Mouse (Mus musculus) embryonic facial prominence, embryonic 11.5 days (tissue): ENCODE data around the gene Ube2r2. TPM values are rescaled to one million over a fixed set of nuclear protein-coding genes. Genes with fewer than 3 reads are reported as not detected.

ENCODE experiments used
- ATAC-seq: fragments of 200-750 bp; cut with Nextera tagmentation; replicated peaks from 2 replicates; pipeline ENCODE4 v1.8.0; 2017; ENCODE audit warnings: low read depth; ENCODE audit not compliant: insufficient number of reproducible peaks, low FRiP score, low TSS enrichment
- DNase-seq: peaks from one replicate; pipeline ENCODE4 v3.0.0-alpha.2; 2015; ENCODE audit warnings: low spot score
- H3K27ac ChIP-seq: fragments of 300-500 bp; sonication (generic); replicated peaks from 2 replicates; pipeline ENCODE4 v1.5.1; 2014; ENCODE audit warnings: mild to moderate bottlenecking, low read depth, low read length, control low read depth
- H3K27me3 ChIP-seq: fragments of 300-500 bp; sonication (generic); 2 replicates; pipeline ENCODE4 v1.6.1; 2014; ENCODE audit warnings: mild to moderate bottlenecking, low read length, moderate library complexity, mixed read lengths; ENCODE audit not compliant: control insufficient read depth, insufficient read depth
- H3K36me3 ChIP-seq: fragments of 300-500 bp; sonication (generic); replicated peaks from 2 replicates; pipeline ENCODE4 v1.6.1; 2014; ENCODE audit warnings: low read depth, mild to moderate bottlenecking, low read length, moderate library complexity, mixed read lengths; ENCODE audit not compliant: control insufficient read depth, insufficient read depth
- H3K4me1 ChIP-seq: fragments of 300-500 bp; sonication (generic); 2 replicates; pipeline ENCODE4 v1.6.1; 2014; ENCODE audit warnings: low read length, mixed read lengths; ENCODE audit not compliant: control insufficient read depth, insufficient read depth
- H3K4me2 ChIP-seq: fragments of 300-500 bp; sonication (generic); 2 replicates; pipeline ENCODE4 v1.6.1; 2014; ENCODE audit warnings: low read depth, mild to moderate bottlenecking, control low read depth, low read length, moderate library complexity
- H3K4me3 ChIP-seq: fragments of 300-500 bp; sonication (generic); 2 replicates; pipeline ENCODE4 v1.5.1; 2014; ENCODE audit warnings: low read depth, low read length, control low read depth
- H3K9ac ChIP-seq: fragments of 300-500 bp; sonication (generic); replicated peaks from 2 replicates; pipeline ENCODE4 v1.6.1; 2014; ENCODE audit warnings: mild to moderate bottlenecking, control low read depth, low read length
- H3K9me3 ChIP-seq: fragments of 300-500 bp; sonication (generic); replicated peaks from 2 replicates; pipeline ENCODE4 v1.6.1; 2016; ENCODE audit warnings: mild to moderate bottlenecking, low read length, inconsistent platforms, mixed read lengths; ENCODE audit not compliant: control insufficient read depth
- WGBS: fragments of 180-500 bp; shearing (Covaris S2); extraction: QIAGEN DNeasy Blood & Tissue Kit; methylation state at CpG from one replicate; pipeline ENCODE4 v1.1.7; 2014; 5-methylcytosine and 5-hydroxymethylcytosine counted together
- polyA plus RNA-seq: library from polyadenylated mRNA; unstranded; fragments of >200 nt; fragmentation: Nextera tagmentation; extraction: Ambion mirVana; gene quantifications from 2 replicates; pipeline ENCODE4 v1.2.1, GENCODE M21; 2014

Ube2r2 gene
- polyA plus RNA-seq, 1 experiment from 2014 or later: 110 TPM

DNA sequence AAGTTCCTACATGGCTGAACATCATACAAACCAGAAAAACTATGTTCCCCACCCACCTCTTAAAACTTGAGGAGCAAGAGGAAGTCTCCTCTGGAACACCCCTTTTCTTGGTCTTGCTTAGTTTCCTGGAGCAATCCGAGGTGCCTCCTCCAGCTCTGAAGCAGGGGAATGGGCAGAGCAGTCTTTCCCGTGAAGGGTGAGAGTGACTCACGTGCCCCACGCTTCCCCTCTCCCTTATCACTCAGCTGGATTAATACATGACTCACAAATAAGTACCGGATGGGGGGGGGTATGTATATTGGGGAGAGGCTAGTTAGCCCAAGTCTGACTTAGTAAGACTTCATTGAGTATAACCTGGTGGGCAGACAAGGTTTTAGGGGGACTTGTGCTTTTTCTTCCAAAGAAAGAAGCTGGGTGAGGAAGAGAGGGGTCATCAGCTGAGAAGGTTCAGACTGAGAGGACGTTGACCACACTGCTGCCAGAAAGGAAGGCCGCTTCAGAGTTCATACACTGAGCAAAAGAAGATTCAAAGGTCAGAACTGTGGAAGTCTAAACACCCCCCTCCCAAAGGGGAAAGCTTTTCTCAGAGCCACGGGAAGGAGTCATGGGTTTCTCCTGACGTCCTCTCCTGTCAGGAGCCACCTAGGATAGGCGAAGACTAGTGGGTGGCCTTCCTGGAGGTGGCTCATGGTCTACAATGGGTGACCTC is 26.7 kb upstream of the Ube2r2 start:
- H3K36me3 ChIP-seq: no peaks in the 10 kb centered on the region
- H3K27me3 ChIP-seq: no peaks in the 10 kb centered on the region
- H3K4me1 ChIP-seq: no peaks in the 10 kb centered on the region
- no peak overlapping the region for H3K27ac ChIP-seq
- H3K9me3 ChIP-seq: no peaks in the 10 kb centered on the region
- H3K4me3 ChIP-seq: no peak overlapping the region
- DNase-seq (no peak), ATAC-seq (no peak)
- no peak overlapping the region for H3K9ac ChIP-seq
- H3K4me2 ChIP-seq: no peak overlapping the region
- 81% methylated on average over 10 of the region's 10 CpGs for WGBS

DNA sequence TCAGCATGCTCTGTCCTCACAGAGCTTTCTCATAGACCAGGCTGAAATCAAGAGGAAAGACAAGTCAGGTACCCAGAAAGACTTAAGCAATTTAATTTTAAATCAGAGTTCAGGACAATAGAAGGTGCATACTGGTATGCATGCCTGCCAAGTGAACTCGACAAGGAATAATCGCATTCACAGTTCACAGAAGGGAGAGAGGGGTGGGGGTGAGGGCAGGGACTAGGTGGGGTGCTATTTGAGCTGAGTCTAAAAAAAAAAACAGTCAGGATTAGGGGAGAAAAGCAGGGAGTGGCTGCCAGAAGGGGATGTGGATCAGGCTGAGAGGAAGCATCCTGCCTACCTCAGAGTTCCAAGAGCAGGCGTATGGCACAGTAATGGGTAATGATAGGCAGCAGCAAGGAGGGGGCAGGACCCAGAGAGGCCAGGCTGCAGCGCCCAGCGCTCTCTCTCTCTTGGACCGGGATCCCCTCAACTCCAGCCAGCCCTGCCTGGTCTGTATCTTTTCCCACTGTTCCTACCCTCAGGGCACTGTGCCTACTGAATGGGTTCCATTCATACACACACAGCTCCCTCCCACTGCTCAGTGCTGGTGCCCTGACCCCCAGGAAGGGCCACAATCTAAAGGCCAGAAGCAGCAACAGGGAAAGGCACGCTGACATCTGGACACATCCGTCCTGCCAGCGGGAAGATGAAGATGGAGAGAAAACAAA is 21.0 kb upstream of the Ube2r2 start:
- ATAC-seq (no peak), DNase-seq (no peak)
- H3K36me3 ChIP-seq: peaks cover 5% of the 10 kb centered on the region
- no peaks in the 10 kb centered on the region for H3K27me3 ChIP-seq
- 43% methylated on average over 9 of the region's 9 CpGs for WGBS
- H3K4me2 ChIP-seq: no peak overlapping the region
- H3K4me3 ChIP-seq: no peak overlapping the region
- H3K27ac ChIP-seq: no peak overlapping the region
- no peak overlapping the region for H3K9ac ChIP-seq
- H3K4me1 ChIP-seq: no peaks in the 10 kb centered on the region
- H3K9me3 ChIP-seq: no peaks in the 10 kb centered on the region

DNA sequence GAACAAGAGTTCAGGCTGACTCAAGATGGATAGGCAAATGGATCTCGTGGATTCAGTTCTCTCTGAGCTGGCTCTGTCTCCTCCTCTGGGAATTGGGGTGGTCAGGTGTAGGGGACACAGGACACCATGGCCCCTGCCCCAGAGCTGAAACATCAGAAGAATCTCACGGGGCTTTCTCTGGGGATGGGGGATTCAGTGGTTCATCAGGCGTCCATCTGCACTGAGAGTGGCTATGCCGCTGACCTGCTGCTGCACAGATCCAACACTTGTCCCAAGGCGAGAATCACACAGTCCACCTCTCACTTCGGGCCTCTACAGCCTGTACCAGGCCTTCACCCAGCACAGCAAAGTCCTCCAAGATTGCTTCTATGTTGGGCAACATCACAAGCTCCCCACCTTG is 20.5 kb upstream of the Ube2r2 start:
- H3K9me3 ChIP-seq: no peaks in the 10 kb centered on the region
- no peaks in the 10 kb centered on the region for H3K27me3 ChIP-seq
- WGBS: 48% methylated on average over 6 of the region's 6 CpGs
- H3K9ac ChIP-seq: no peak overlapping the region
- DNase-seq: no peak
- no peak for ATAC-seq
- peaks cover 8% of the 10 kb centered on the region for H3K36me3 ChIP-seq
- no peaks in the 10 kb centered on the region for H3K4me1 ChIP-seq
- no peak overlapping the region for H3K4me3 ChIP-seq
- H3K4me2 ChIP-seq: no peak overlapping the region
- H3K27ac ChIP-seq: no peak overlapping the region

DNA sequence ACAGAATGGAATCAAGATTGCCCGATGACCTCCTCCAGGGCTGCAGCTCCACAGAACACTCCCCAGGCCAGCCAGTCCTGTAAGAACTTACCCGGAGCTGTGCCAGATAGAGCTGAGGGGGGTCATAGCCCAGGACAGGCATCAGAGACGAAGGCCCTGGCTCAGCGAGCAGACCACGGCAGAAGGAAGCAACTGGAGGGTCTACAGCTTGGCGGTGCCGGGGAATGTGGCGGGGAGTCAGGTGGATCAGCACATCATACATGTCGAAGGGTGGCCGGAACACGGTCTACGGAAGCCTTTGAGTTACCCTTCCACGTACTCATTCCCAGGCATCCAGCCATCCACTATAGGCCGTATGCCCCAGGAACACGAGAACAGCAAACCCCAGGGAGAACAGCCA is 19.8 kb upstream of the Ube2r2 start:
- no peaks in the 10 kb centered on the region for H3K4me1 ChIP-seq
- H3K27me3 ChIP-seq: no peaks in the 10 kb centered on the region
- 94% methylated on average over 15 of the region's 15 CpGs for WGBS
- H3K27ac ChIP-seq: no peak overlapping the region
- no peak overlapping the region for H3K4me3 ChIP-seq
- no peak overlapping the region for H3K4me2 ChIP-seq
- H3K9ac ChIP-seq: no peak overlapping the region
- ATAC-seq (no peak), DNase-seq (no peak)
- peaks cover 8% of the 10 kb centered on the region for H3K36me3 ChIP-seq
- no peaks in the 10 kb centered on the region for H3K9me3 ChIP-seq

DNA sequence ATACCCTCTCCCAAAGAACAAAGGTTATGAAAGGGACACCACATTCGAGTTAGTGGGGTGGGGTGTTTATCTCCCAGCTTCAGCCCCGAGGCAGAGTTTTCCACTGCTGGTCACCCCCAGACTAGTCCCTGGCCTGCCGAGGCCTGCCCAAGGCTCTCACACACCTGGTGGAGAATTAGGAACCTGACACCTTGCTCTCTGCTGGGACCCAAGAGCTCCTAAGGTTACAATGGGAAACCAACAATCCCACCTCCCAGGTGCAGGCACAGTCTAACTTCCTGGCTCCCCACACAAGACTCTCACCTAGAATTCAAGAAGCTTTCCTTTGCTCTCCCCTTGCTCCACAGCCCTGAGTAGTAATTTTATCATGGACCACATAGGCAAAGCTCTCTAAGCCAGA is 18.7 kb upstream of the Ube2r2 start:
- no peak overlapping the region for H3K4me3 ChIP-seq
- H3K27me3 ChIP-seq: no peaks in the 10 kb centered on the region
- H3K27ac ChIP-seq: no peak overlapping the region
- peaks cover 8% of the 10 kb centered on the region for H3K36me3 ChIP-seq
- H3K9ac ChIP-seq: no peak overlapping the region
- no peak overlapping the region for H3K4me2 ChIP-seq
- H3K9me3 ChIP-seq: no peaks in the 10 kb centered on the region
- DNase-seq: peak; percentile 14
- no peaks in the 10 kb centered on the region for H3K4me1 ChIP-seq
- ATAC-seq: no peak; the same call in 1 of the 2 replicates
- WGBS: 77% methylated on average over 3 of the region's 3 CpGs

DNA sequence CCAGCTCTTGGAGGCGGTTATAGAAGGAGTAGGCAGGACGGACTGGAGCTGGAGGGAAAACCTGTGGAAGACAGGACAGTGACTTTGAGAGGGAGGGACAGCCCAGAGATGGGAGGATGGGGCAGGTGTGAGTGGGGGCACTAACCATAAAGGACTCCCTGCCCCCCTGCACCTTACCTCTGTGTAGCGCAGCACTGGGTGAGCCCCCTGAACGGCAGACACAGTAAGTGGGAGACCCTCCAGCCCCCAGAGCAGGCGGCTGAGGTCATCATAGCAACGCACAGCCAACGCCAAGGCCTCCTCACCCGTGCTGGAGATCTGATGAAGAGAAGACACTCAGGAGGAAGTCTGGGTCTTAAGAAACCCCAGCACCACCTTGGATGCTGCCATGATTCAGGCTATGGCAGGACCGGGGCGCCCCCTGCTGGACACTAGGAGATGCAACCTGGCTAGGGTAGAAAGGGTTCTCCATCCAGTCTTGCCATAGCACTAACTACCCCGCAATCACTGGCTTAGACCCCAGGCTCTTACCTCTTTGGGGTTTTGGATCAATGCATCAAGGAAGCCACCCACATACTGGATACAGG is 16.7 kb upstream of the Ube2r2 start:
- no peaks in the 10 kb centered on the region for H3K9me3 ChIP-seq
- H3K9ac ChIP-seq: no peak overlapping the region
- no peak overlapping the region for H3K4me3 ChIP-seq
- H3K4me2 ChIP-seq: no peak overlapping the region
- ATAC-seq (no peak), DNase-seq (peak; percentile 78)
- WGBS: 71% methylated on average over 11 of the region's 11 CpGs
- peaks cover 8% of the 10 kb centered on the region for H3K36me3 ChIP-seq
- no peak overlapping the region for H3K27ac ChIP-seq
- no peaks in the 10 kb centered on the region; the same call in 1 of the 2 replicates for H3K4me1 ChIP-seq
- H3K27me3 ChIP-seq: no peaks in the 10 kb centered on the region

DNA sequence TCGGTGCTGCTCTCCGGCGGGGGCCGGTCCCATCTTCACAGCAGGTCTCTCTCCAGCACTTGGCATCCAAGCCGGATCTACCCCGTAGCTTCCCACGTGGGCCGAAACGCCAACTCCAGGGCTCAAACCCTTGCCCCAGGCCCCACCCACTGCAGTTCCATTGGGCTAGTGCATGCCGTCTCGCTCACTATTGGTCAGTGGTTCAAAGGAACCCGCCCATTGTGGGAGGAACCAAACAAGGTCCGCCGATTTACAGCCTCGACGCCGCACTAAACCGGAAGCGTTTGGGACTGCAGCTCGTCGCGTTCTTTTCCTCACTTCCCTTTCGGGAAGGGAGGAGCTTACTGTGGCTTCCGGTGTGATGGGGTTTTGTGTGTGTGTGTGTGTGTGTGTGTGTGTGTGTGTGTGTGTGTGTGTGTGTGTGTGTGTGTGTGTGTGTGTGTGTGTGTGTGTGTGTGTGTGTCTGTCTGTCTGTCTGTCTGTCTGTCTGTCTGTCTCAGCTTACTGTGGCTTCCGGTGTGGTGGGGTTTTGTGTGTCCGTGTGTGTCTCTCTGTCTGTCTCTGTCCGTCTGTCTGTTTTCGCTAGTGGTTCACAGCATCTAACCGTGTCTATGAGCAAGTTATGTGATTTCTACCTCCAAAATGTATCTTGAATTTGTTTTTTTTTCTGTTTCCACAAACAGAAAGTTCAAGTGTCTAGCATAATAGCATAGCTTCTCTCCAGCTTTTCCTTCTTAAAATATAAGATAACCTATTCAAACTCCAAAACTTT is 11.2 kb upstream of the Ube2r2 start, which contains the start of gene Nol6:
Gene Nol6, minus strand, starts transcription at position 276 of the 772 bp plus-strand sequence.
- Histone ChIP-seq H3K4me3 (peak within 1 kb of the TSS; percentile 63), H3K4me2 (peak within 1 kb of the TSS; percentile 60), H3K4me1 (no peaks in the 10 kb centered on the region; the same call in 1 of the 2 replicates), H3K27me3 (no peaks in the 10 kb centered on the region), H3K27ac (no peak within 1 kb of the TSS), H3K36me3 (peaks cover 4% of the 10 kb centered on the region; the same call in 1 of the 2 replicates), H3K9me3 (no peaks in the 10 kb centered on the region), H3K9ac (peak within 1 kb of the TSS; percentile 50)
- peak; percentile 99 for ATAC-seq
- under 1% methylated on average over 29 of the region's 29 CpGs for WGBS
- peak; percentile 99 for DNase-seq
